Mouse (Mus musculus) G1E (cell line): Measurements from ENCODE around the gene Cpxm1.

Experiments used
- CTCF ChIP-seq: IDR thresholded peaks from 2 replicates; pipeline ENCODE4 v1.5.1; 2012; ENCODE audit warnings: low read depth, low read length, inconsistent platforms, mixed read lengths
- GATA1 ChIP-seq: IDR thresholded peaks from 2 replicates; pipeline ENCODE4 v1.6.1; 2012; ENCODE audit warnings: borderline replicate concordance, low read length, inconsistent platforms, mixed read lengths
- POLR2AphosphoS5 ChIP-seq: IDR thresholded peaks from 2 replicates; pipeline ENCODE4 v1.6.1; 2012; ENCODE audit warnings: low read depth, low read length, inconsistent platforms; ENCODE audit not compliant: insufficient replicate concordance

- TF ChIP-seq GATA1 (no peak), CTCF (no peak), POLR2AphosphoS5 (no peak)
These were observed 10.8 kb upstream of the Cpxm1 start for GRCm38 (mm10) chr2:130408194-130408593.
